Mouse (Mus musculus) megakaryocyte, adult 5-6 weeks (primary cell): ENCODE measurements at regions not wholly inside any gene's neighbourhood (a gene's known extent, or its start where the extent isn't known, plus 50 kb on each side); places are given as distances from the start of the nearest gene placed in this dataset.
A peak's percentile ranks its signal among the peaks of the same experiment; 100 is the strongest.

Experiments
- ATAC-seq: 2 replicates; pipeline ENCODE4 v1.8.0; 2016; ENCODE audit warnings: mild to moderate bottlenecking, inconsistent platforms; ENCODE audit not compliant: poor library complexity, severe bottlenecking

- no peak for ATAC-seq
Measured at GRCm38 (mm10) chr16:24341736-24342135, 51.6 kb upstream of the Lpp start.

- no peak for ATAC-seq
Measured at GRCm38 (mm10) chr16:24340646-24341045, 52.7 kb upstream of the Lpp start.

GRCm38 (mm10) chr16:24339320-24340265 lies 53.7 kb upstream of the Lpp start:
- ATAC-seq, result peak; percentile 27

GRCm38 (mm10) chr16:24338404-24338803 lies 54.9 kb upstream of the Lpp start:
- no peak for ATAC-seq

GRCm38 (mm10) chr16:24334389-24334788 lies 58.9 kb upstream of the Lpp start:
- no peak for ATAC-seq

GRCm38 (mm10) chr16:24331446-24332020 lies 61.8 kb upstream of the Lpp start:
- no peak for ATAC-seq

- no peak for ATAC-seq
Measured at GRCm38 (mm10) chr16:24326571-24326970, 66.7 kb upstream of the Lpp start.

GRCm38 (mm10) chr16:24326046-24326445 lies 67.3 kb upstream of the Lpp start:
- no peak for ATAC-seq

- no peak for ATAC-seq
Measured at GRCm38 (mm10) chr16:24324917-24325316, 68.4 kb upstream of the Lpp start.

- peak; percentile 82 for ATAC-seq
Measured at GRCm38 (mm10) chr16:24318723-24319437, 74.4 kb upstream of the Lpp start.

GRCm38 (mm10) chr16:24313544-24314326 lies 79.6 kb upstream of the Lpp start:
- ATAC-seq, result no peak

- no peak for ATAC-seq
Measured at GRCm38 (mm10) chr16:24305391-24305790, 87.9 kb upstream of the Lpp start.

GRCm38 (mm10) chr16:24296790-24297189 lies 96.5 kb upstream of the Lpp start:
- ATAC-seq, result no peak

GRCm38 (mm10) chr16:24295626-24296440 lies 97.5 kb upstream of the Lpp start:
- ATAC-seq, result no peak

- no peak for ATAC-seq
Measured at GRCm38 (mm10) chr16:24284215-24284614, 109.1 kb upstream of the Lpp start.

GRCm38 (mm10) chr16:24282194-24282683 lies 111.1 kb upstream of the Lpp start:
- no peak for ATAC-seq

- ATAC-seq, result no peak
Measured at GRCm38 (mm10) chr16:24281561-24281960, 111.7 kb upstream of the Lpp start.

GRCm38 (mm10) chr16:24277857-24278256 lies 115.5 kb upstream of the Lpp start:
- no peak for ATAC-seq

- no peak for ATAC-seq
Measured at GRCm38 (mm10) chr16:24262701-24263100, 130.6 kb upstream of the Lpp start.

GRCm38 (mm10) chr16:24259711-24260230 lies 133.5 kb upstream of the Lpp start:
- no peak for ATAC-seq
